Mouse (Mus musculus) kidney, adult 8-10 months (tissue): ENCODE results near the gene Lpar3.
"Not testable (repeated sequence)": the region's sequence is repeated elsewhere in the genome, so short reads cannot be mapped to it uniquely, and the experiment has no call there.

ENCODE experiments used
- DNase-seq, 2 experiments: peaks; one replicate each; pipeline ENCODE4 v3.0.0; 2022

Lpar3 gene

GRCm38 (mm10) chr3:146220776-146221486 lies at the start of gene Lpar3:
Gene Lpar3 (plus strand): TSS chr3:146220963.
- peak; percentile 80 to 89 for DNase-seq

GRCm38 (mm10) chr3:146173030-146173429 lies 47.7 kb upstream of the Lpar3 start:
- no peak for DNase-seq

GRCm38 (mm10) chr3:146174215-146174614 lies 46.5 kb upstream of the Lpar3 start:
- peak in 1 of 2 experiments; percentile 30 for DNase-seq

- no peak for DNase-seq
Measured at GRCm38 (mm10) chr3:146177295-146177694, 43.5 kb upstream of the Lpar3 start.

- DNase-seq, result peak; percentile 56 to 78
Measured at GRCm38 (mm10) chr3:146177748-146178582, 42.8 kb upstream of the Lpar3 start.

GRCm38 (mm10) chr3:146180341-146180740 lies 40.4 kb upstream of the Lpar3 start:
- DNase-seq, result no peak

GRCm38 (mm10) chr3:146180986-146181385 lies 39.8 kb upstream of the Lpar3 start:
- peak; percentile 26 to 72 for DNase-seq

GRCm38 (mm10) chr3:146184992-146185657 lies 35.6 kb upstream of the Lpar3 start:
- DNase-seq, result peak; percentile 46 to 70

- no peak for DNase-seq
Measured at GRCm38 (mm10) chr3:146186033-146186432, 34.7 kb upstream of the Lpar3 start.

- DNase-seq, result no peak
Measured at GRCm38 (mm10) chr3:146189933-146190332, 30.8 kb upstream of the Lpar3 start.

- no peak for DNase-seq
Measured at GRCm38 (mm10) chr3:146192507-146192906, 28.3 kb upstream of the Lpar3 start.

- DNase-seq, result no peak
Measured at GRCm38 (mm10) chr3:146195153-146195552, 25.6 kb upstream of the Lpar3 start.

GRCm38 (mm10) chr3:146196301-146196700 lies 24.5 kb upstream of the Lpar3 start:
- no peak for DNase-seq

GRCm38 (mm10) chr3:146196780-146197743 lies 23.7 kb upstream of the Lpar3 start:
- DNase-seq, result peak; percentile 68 to 78

GRCm38 (mm10) chr3:146197785-146198184 lies 23.0 kb upstream of the Lpar3 start:
- no peak for DNase-seq

- no peak for DNase-seq
Measured at GRCm38 (mm10) chr3:146198803-146199481, 21.8 kb upstream of the Lpar3 start.

- DNase-seq, result no peak
Measured at GRCm38 (mm10) chr3:146199486-146199885, 21.3 kb upstream of the Lpar3 start.

- DNase-seq, result no peak
Measured at GRCm38 (mm10) chr3:146204375-146204774, 16.4 kb upstream of the Lpar3 start.

GRCm38 (mm10) chr3:146205305-146205704 lies 15.5 kb upstream of the Lpar3 start:
- DNase-seq, result no peak

GRCm38 (mm10) chr3:146206635-146207034 lies 14.1 kb upstream of the Lpar3 start:
- no peak for DNase-seq

- DNase-seq, result no peak
Measured at GRCm38 (mm10) chr3:146207440-146207839, 13.3 kb upstream of the Lpar3 start.

GRCm38 (mm10) chr3:146209759-146210158 lies 11.0 kb upstream of the Lpar3 start:
- not testable (repeated sequence) for DNase-seq
